Mouse (Mus musculus): ENCODE data around the gene Lmntd1. TPM values are rescaled to one million over a fixed set of nuclear protein-coding genes. Genes with fewer than 3 reads are reported as not detected.

Gene Lmntd1
- polyA plus RNA-seq, 1 experiment from 2014 or later, result 0.50 TPM

DNA sequence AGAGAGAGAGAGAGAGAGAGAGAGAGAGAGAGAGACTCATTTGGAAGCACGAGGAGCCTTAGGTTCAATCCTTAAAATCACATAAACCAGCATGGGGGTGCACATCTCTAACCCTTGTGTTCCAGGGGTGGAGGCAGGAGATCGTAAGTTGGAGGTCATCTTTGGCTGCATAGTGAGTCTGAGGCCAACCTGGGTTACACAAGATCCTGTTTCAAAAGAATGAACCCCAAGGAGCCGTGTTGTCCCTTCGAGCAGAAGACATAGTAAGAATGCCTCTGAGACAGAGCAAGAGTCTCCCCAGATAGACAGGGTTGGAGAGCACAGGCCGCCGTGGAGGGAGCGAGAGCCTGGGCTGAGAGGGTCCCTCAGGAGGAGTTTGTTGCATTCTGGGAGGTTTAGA is 291.9 kb downstream of the Lmntd1 start:
- 0 out of 2 replicates have a peak, but pooled peaks cover 11% of the 10 kb centered on the region for H3K4me1 ChIP-seq
- H3K36me3 ChIP-seq, result no peaks in the 10 kb centered on the region
- ATAC-seq (ENCODE audit: low FRiP score, low read depth), result no peak
- H3K4me2 ChIP-seq (replicated peaks), result no peak overlapping the region
- H3K9me3 ChIP-seq, result peaks cover 3% of the 10 kb centered on the region; the same call in 1 of the 2 replicates
- H3K4me3 ChIP-seq, result no peak overlapping the region
- H3K27ac ChIP-seq, result no peak overlapping the region
- H3K27me3 ChIP-seq, result no peaks in the 10 kb centered on the region
- WGBS, result 83% methylated on average over 7 of the region's 7 CpGs
- H3K9ac ChIP-seq, result no peak overlapping the region

DNA sequence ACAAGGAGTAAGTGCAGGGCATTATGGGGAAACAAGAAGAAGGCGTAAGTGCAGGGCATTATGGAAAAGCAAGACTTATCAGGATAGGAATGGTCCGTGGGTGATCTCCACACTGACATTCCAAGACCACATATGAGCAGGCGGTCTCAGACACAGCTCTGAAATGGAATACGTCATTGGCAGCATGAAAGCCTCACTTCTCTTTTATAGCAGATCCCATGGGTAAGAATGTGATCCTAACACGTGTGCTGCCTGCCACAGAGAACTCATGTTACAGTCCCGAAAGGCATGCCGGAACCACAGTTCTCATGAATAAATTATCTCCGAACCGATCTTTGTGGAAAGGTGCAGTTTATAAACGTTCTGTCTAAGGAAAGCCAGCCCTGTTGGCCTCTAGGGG is 294.0 kb downstream of the Lmntd1 start:
- Histone ChIP-seq H3K4me2 (replicated peaks) (peak overlapping the region; percentile 21; the same call in 1 of the 2 replicates), H3K4me1 (0 out of 2 replicates have a peak, but pooled peaks cover 11% of the 10 kb centered on the region), H3K9ac (no peak overlapping the region), H3K36me3 (no peaks in the 10 kb centered on the region), H3K27me3 (no peaks in the 10 kb centered on the region), H3K4me3 (no peak overlapping the region), H3K9me3 (peaks cover 3% of the 10 kb centered on the region; the same call in 1 of the 2 replicates), H3K27ac (no peak overlapping the region)
- WGBS, result 52% methylated on average over 10 of the region's 10 CpGs
- ATAC-seq (ENCODE audit: low FRiP score, low read depth), result peak; percentile 77

Other genes with a start within 250 kb of the Lmntd1 start
- not detected in 2 replicates for gene Tuba3b, start 1.4 kb upstream of the Lmntd1 start, polyA plus RNA-seq (2015; fragmentation: Nextera tagmentation; extraction: Ambion mirVana)
- gene Rassf8, start 132.4 kb upstream of the Lmntd1 start, polyA plus RNA-seq (2015; fragmentation: Nextera tagmentation; extraction: Ambion mirVana), result 13.2 and 14.0 TPM in 2 replicates